Mouse (Mus musculus) heart, postnatal 0 days (tissue): Measurements from ENCODE around the gene Tomm40l. TPM values are rescaled to one million over a fixed set of nuclear protein-coding genes. Genes with fewer than 3 reads are reported as not detected.

Experiments
- ATAC-seq: fragments of 200-750 bp; cut with Nextera tagmentation; 2 replicates; pipeline ENCODE4 v1.8.0; 2017; ENCODE audit warnings: low read depth, moderate number of reproducible peaks, moderate library complexity; ENCODE audit not compliant: insufficient read depth
- DNase-seq: peaks from one replicate; pipeline ENCODE4 v3.0.0-alpha.2; 2016; ENCODE audit warnings: low spot score
- H3K27ac ChIP-seq: fragments of 300-500 bp; sonication (generic); 2 replicates; pipeline ENCODE4 v1.5.1; 2014; ENCODE audit warnings: low read depth, mild to moderate bottlenecking
- H3K27me3 ChIP-seq: fragments of 300-500 bp; sonication (generic); 2 replicates; pipeline ENCODE4 v1.6.1; 2014; ENCODE audit warnings: low read length, mixed read lengths; ENCODE audit not compliant: control insufficient read depth, insufficient read depth
- H3K36me3 ChIP-seq: fragments of 300-500 bp; sonication (generic); replicated peaks from 2 replicates; pipeline ENCODE4 v1.6.1; 2014; ENCODE audit warnings: low read length, mixed read lengths; ENCODE audit not compliant: control insufficient read depth, insufficient read depth
- H3K4me1 ChIP-seq: fragments of 300-500 bp; sonication (generic); 2 replicates; pipeline ENCODE4 v1.6.1; 2014; ENCODE audit warnings: antibody characterized with exemption; ENCODE audit not compliant: control insufficient read depth, insufficient read depth
- H3K4me2 ChIP-seq: fragments of 300-500 bp; sonication (generic); 2 replicates; pipeline ENCODE4 v1.6.1; 2014; ENCODE audit warnings: low read depth, mild to moderate bottlenecking, low read length, moderate library complexity
- H3K4me3 ChIP-seq: fragments of 300-500 bp; sonication (generic); 2 replicates; pipeline ENCODE4 v1.5.1; 2014; ENCODE audit warnings: low read depth, low read length
- H3K9ac ChIP-seq: fragments of 300-500 bp; sonication (generic); replicated peaks from 2 replicates; pipeline ENCODE4 v1.6.1; 2014; ENCODE audit warnings: low read depth, low read length, mixed read lengths
- H3K9me3 ChIP-seq: fragments of 300-500 bp; sonication (generic); replicated peaks from 2 replicates; pipeline ENCODE4 v1.6.1; 2016; ENCODE audit warnings: low read length; ENCODE audit not compliant: control insufficient read depth
- CTCF ChIP-seq: IDR thresholded peaks from 2 replicates; pipeline ENCODE4 v1.5.1; 2016; ENCODE audit warnings: antibody characterized with exemption, control low read depth, low read depth
- EP300 ChIP-seq: IDR thresholded peaks from 2 replicates; pipeline ENCODE4 v1.6.1; 2016; ENCODE audit warnings: antibody characterized with exemption, low read depth
- WGBS: fragments of 180-500 bp; shearing (Covaris S2); extraction: QIAGEN DNeasy Blood & Tissue Kit; methylation state at CpG from one replicate; pipeline ENCODE4 v1.1.7; 2014; 5-methylcytosine and 5-hydroxymethylcytosine counted together
- polyA plus RNA-seq: library from polyadenylated mRNA; unstranded; fragments of >200 nt; fragmentation: Nextera tagmentation; extraction: Ambion mirVana; gene quantifications from 2 replicates; pipeline ENCODE4 v1.2.1, GENCODE M21; 2015
- total RNA-seq: library from RNA; depleted of rRNA; stranded (reverse); fragments of >200 nt; gene quantifications from 2 replicates; pipeline ENCODE4 v1.2.3, GENCODE M21; 2014; ENCODE audit warnings: low replicate concordance

The Tomm40l gene
- total and polyA plus RNA-seq, 2 experiments from 2014 or later: 56.0 to 82.0 TPM

- H3K9ac ChIP-seq: peak overlapping the region; percentile 22
- no peaks in the 10 kb centered on the region for H3K9me3 ChIP-seq
- peak overlapping the region; percentile 43 for H3K4me2 ChIP-seq
- peaks cover 64% of the 10 kb centered on the region for H3K4me1 ChIP-seq
- 43% methylated on average over 14 of the region's 14 CpGs for WGBS
- peak overlapping the region; percentile 95 for H3K27ac ChIP-seq
- H3K27me3 ChIP-seq: no peaks in the 10 kb centered on the region
- no peak overlapping the region for H3K4me3 ChIP-seq
- peak; percentile 86 for ATAC-seq
- DNase-seq: no peak
- TF ChIP-seq EP300 (no peak; the same call in 1 of the 2 replicates), CTCF (no peak)
- H3K36me3 ChIP-seq: no peaks in the 10 kb centered on the region
Measured at GRCm38 (mm10) chr1:171189476-171190114, 32.7 kb downstream of the Tomm40l start.

- DNase-seq (peak; percentile 91), ATAC-seq (peak; percentile 83)
- TF ChIP-seq EP300: no peak; the same call in 1 of the 2 replicates
- no peak for TF ChIP-seq CTCF
- Histone ChIP-seq H3K4me1 (peaks cover 62% of the 10 kb centered on the region), H3K4me3 (no peak overlapping the region), H3K27ac (peak overlapping the region; percentile 95), H3K27me3 (no peaks in the 10 kb centered on the region), H3K36me3 (no peaks in the 10 kb centered on the region), H3K9me3 (no peaks in the 10 kb centered on the region), H3K4me2 (peak overlapping the region; percentile 43), H3K9ac (peak overlapping the region; percentile 22)
- WGBS: 9% methylated on average over 8 of the region's 8 CpGs
Measured at GRCm38 (mm10) chr1:171189046-171189445, 33.3 kb downstream of the Tomm40l start.

GRCm38 (mm10) chr1:171187851-171188700, 34.2 kb downstream of the Tomm40l start:
- 67% methylated on average over 13 of the region's 13 CpGs for WGBS
- Histone ChIP-seq H3K4me2 (no peak overlapping the region), H3K27ac (peak overlapping the region; percentile 95), H3K9me3 (no peaks in the 10 kb centered on the region), H3K4me3 (no peak overlapping the region), H3K36me3 (no peaks in the 10 kb centered on the region), H3K9ac (no peak overlapping the region), H3K4me1 (peaks cover 60% of the 10 kb centered on the region), H3K27me3 (no peaks in the 10 kb centered on the region)
- DNase-seq: no peak
- TF ChIP-seq CTCF (no peak), EP300 (no peak)
- ATAC-seq: no peak

GRCm38 (mm10) chr1:171185655-171186054, 36.7 kb downstream of the Tomm40l start:
- H3K27me3 ChIP-seq: no peaks in the 10 kb centered on the region
- no peaks in the 10 kb centered on the region for H3K9me3 ChIP-seq
- TF ChIP-seq EP300: no peak
- no peak for TF ChIP-seq CTCF
- H3K27ac ChIP-seq: peak overlapping the region; percentile 67
- no peaks in the 10 kb centered on the region for H3K36me3 ChIP-seq
- DNase-seq (no peak), ATAC-seq (no peak)
- no peak overlapping the region for H3K9ac ChIP-seq
- peaks cover 51% of the 10 kb centered on the region for H3K4me1 ChIP-seq
- 61% methylated on average over 8 of the region's 8 CpGs for WGBS
- H3K4me3 ChIP-seq: no peak overlapping the region
- no peak overlapping the region for H3K4me2 ChIP-seq

GRCm38 (mm10) chr1:171184314-171184713, 38.0 kb downstream of the Tomm40l start:
- H3K9me3 ChIP-seq: no peaks in the 10 kb centered on the region
- ATAC-seq: no peak
- TF ChIP-seq CTCF: 0 out of 2 replicates have a peak, but pooled peaks have one; percentile 19
- no peak for TF ChIP-seq EP300
- H3K27ac ChIP-seq: peak overlapping the region; percentile 83
- DNase-seq: no peak
- no peak overlapping the region for H3K4me3 ChIP-seq
- H3K4me1 ChIP-seq: peaks cover 55% of the 10 kb centered on the region
- H3K27me3 ChIP-seq: no peaks in the 10 kb centered on the region
- no peaks in the 10 kb centered on the region for H3K36me3 ChIP-seq
- no peak overlapping the region; the same call in 1 of the 2 replicates for H3K4me2 ChIP-seq
- WGBS: 35% methylated on average over 7 of the region's 7 CpGs
- no peak overlapping the region for H3K9ac ChIP-seq
